Mouse (Mus musculus): ENCODE measurements around the gene Prss57. TPM values are rescaled to one million over a fixed set of nuclear protein-coding genes. Genes with fewer than 3 reads are reported as not detected.

Gene Prss57
- polyA plus RNA-seq, 1 experiment from 2014 or later = 0.62 TPM

DNA sequence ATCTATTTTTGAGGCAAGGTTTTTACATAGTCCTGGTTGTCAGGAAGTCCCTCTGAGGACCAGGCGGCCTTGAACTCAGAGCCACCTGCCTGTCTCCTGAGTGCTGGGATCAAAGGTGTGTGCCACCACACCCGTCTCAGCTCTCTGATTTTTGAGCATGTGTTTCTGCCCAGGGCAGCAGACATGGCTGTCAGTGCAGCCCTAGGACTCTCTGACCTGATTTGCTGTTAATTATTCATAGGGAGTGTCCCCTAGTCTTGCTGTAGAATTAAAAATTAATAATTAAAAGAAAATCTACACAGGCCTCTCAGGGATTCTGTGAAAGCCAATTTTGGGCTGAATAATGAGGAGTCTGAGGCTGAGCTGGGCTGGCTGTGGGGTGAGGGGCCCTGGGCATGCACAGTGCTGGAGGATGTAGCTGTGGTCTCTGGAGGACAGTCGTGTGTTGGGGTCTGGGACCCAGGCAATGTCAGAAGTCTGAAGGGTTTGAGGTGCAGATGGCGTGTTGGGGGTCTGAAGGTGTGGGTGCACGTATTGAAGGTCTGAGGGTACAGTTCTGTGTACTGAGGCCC is 23.6 kb upstream of the Prss57 start:
- 86% methylated on average over 5 of the region's 5 CpGs for WGBS
- Histone ChIP-seq H3K9me3 (ENCODE audit: control insufficient read depth, low read length) (no peaks in the 10 kb centered on the region), H3K9ac (replicated peaks; ENCODE audit: low read depth, low read length) (no peak overlapping the region), H3K4me3 (replicated peaks; ENCODE audit: low read length) (no peak overlapping the region), H3K27ac (ENCODE audit: low read length) (no peak overlapping the region), H3K4me2 (ENCODE audit: low read length) (no peak overlapping the region), H3K27me3 (replicated peaks; ENCODE audit: control insufficient read depth, insufficient read depth, low read length) (no peaks in the 10 kb centered on the region), H3K4me1 (replicated peaks; ENCODE audit: control insufficient read depth, insufficient read depth, low read length) (no peaks in the 10 kb centered on the region), H3K36me3 (ENCODE audit: control insufficient read depth, insufficient read depth) (peaks cover 30% of the 10 kb centered on the region)
- no peak for ATAC-seq

GRCm38 (mm10) chr10:79811736-79812637 is 21.2 kb upstream of the Prss57 start:
- Histone ChIP-seq H3K9me3 (ENCODE audit: control insufficient read depth, low read length) (no peaks in the 10 kb centered on the region), H3K27ac (ENCODE audit: low read length) (no peak overlapping the region), H3K27me3 (replicated peaks; ENCODE audit: control insufficient read depth, insufficient read depth, low read length) (no peaks in the 10 kb centered on the region), H3K4me2 (ENCODE audit: low read length) (no peak overlapping the region), H3K4me1 (replicated peaks; ENCODE audit: control insufficient read depth, insufficient read depth, low read length) (no peaks in the 10 kb centered on the region), H3K9ac (replicated peaks; ENCODE audit: low read depth, low read length) (no peak overlapping the region), H3K4me3 (replicated peaks; ENCODE audit: low read length) (no peak overlapping the region), H3K36me3 (ENCODE audit: control insufficient read depth, insufficient read depth) (peaks cover 32% of the 10 kb centered on the region)
- WGBS = 27% methylated on average over 15 of the region's 15 CpGs
- ATAC-seq = peak; percentile 68

- no peak overlapping the region for H3K9ac ChIP-seq (replicated peaks; ENCODE audit: low read depth, low read length)
- H3K9me3 ChIP-seq (ENCODE audit: control insufficient read depth, low read length) = no peaks in the 10 kb centered on the region
- peaks cover 15% of the 10 kb centered on the region for H3K4me1 ChIP-seq (replicated peaks; ENCODE audit: control insufficient read depth, insufficient read depth, low read length)
- 85% methylated on average over 11 of the region's 11 CpGs for WGBS
- no peak overlapping the region for H3K4me3 ChIP-seq (replicated peaks; ENCODE audit: low read length)
- no peak overlapping the region for H3K27ac ChIP-seq (ENCODE audit: low read length)
- peaks cover 18% of the 10 kb centered on the region for H3K36me3 ChIP-seq (ENCODE audit: control insufficient read depth, insufficient read depth)
- H3K27me3 ChIP-seq (replicated peaks; ENCODE audit: control insufficient read depth, insufficient read depth, low read length) = no peaks in the 10 kb centered on the region
- H3K4me2 ChIP-seq (ENCODE audit: low read length) = no peak overlapping the region
- ATAC-seq = no peak
Measured at GRCm38 (mm10) chr10:79808728-79809127, 18.0 kb upstream of the Prss57 start.

GRCm38 (mm10) chr10:79807826-79808225 is 17.1 kb upstream of the Prss57 start:
- no peak overlapping the region for H3K27ac ChIP-seq (ENCODE audit: low read length)
- H3K9ac ChIP-seq (replicated peaks; ENCODE audit: low read depth, low read length) = no peak overlapping the region
- no peak overlapping the region for H3K4me2 ChIP-seq (ENCODE audit: low read length)
- peaks cover 24% of the 10 kb centered on the region for H3K4me1 ChIP-seq (replicated peaks; ENCODE audit: control insufficient read depth, insufficient read depth, low read length)
- no peak for ATAC-seq
- WGBS = 58% methylated on average over 11 of the region's 11 CpGs
- H3K27me3 ChIP-seq (replicated peaks; ENCODE audit: control insufficient read depth, insufficient read depth, low read length) = no peaks in the 10 kb centered on the region
- H3K9me3 ChIP-seq (ENCODE audit: control insufficient read depth, low read length) = no peaks in the 10 kb centered on the region
- no peak overlapping the region for H3K4me3 ChIP-seq (replicated peaks; ENCODE audit: low read length)
- H3K36me3 ChIP-seq (ENCODE audit: control insufficient read depth, insufficient read depth) = peaks cover 18% of the 10 kb centered on the region

DNA sequence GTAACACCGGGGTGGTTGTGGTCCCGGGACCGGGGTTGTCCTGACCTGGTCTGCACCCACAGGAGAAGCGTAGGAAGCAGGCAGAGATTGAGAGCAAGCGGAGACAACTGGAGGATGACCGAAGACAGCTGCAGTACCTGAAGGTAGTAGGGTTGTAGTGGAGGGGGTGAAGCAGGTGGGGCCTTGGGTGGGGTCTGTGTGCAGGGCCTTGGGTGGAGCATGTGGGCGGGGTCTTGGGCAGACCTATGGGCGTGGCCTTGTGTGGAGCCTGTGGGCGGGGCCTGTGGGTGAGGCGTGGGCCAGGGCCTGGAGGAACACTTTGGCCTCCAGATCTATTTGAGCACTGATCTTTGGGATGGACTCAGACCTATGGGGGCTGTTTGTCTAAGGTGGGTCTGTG is 16.2 kb upstream of the Prss57 start:
- Histone ChIP-seq H3K36me3 (ENCODE audit: control insufficient read depth, insufficient read depth) (peaks cover 18% of the 10 kb centered on the region), H3K27me3 (replicated peaks; ENCODE audit: control insufficient read depth, insufficient read depth, low read length) (no peaks in the 10 kb centered on the region), H3K4me2 (ENCODE audit: low read length) (no peak overlapping the region), H3K4me1 (replicated peaks; ENCODE audit: control insufficient read depth, insufficient read depth, low read length) (peaks cover 32% of the 10 kb centered on the region), H3K9me3 (ENCODE audit: control insufficient read depth, low read length) (no peaks in the 10 kb centered on the region), H3K27ac (ENCODE audit: low read length) (no peak overlapping the region), H3K9ac (replicated peaks; ENCODE audit: low read depth, low read length) (no peak overlapping the region), H3K4me3 (replicated peaks; ENCODE audit: low read length) (no peak overlapping the region)
- no peak for ATAC-seq
- WGBS = 81% methylated on average over 10 of the region's 10 CpGs

DNA sequence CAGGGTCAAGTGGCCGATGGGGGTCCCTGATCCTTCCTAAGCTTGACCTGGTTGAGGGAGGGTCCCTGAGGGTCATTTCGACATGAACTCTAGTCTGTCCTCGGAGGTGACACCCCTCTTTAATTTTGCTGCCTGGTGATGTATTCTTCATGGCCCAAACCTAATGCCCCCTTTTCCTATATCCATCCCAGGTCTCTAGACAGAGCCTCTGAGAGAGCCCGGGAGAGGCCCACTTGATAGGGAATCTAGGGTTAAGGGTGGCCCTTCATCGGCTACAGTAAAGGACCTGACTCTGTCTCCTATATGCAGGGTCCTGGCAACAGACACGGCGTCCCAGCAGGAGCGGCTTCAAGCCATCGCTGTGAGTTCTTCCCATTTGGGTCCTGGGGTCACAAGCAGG is 15.6 kb upstream of the Prss57 start:
- H3K9me3 ChIP-seq (ENCODE audit: control insufficient read depth, low read length) = no peaks in the 10 kb centered on the region
- WGBS = 92% methylated on average over 9 of the region's 9 CpGs
- no peaks in the 10 kb centered on the region for H3K27me3 ChIP-seq (replicated peaks; ENCODE audit: control insufficient read depth, insufficient read depth, low read length)
- ATAC-seq = no peak
- H3K27ac ChIP-seq (ENCODE audit: low read length) = no peak overlapping the region
- no peak overlapping the region for H3K4me2 ChIP-seq (ENCODE audit: low read length)
- peaks cover 39% of the 10 kb centered on the region for H3K4me1 ChIP-seq (replicated peaks; ENCODE audit: control insufficient read depth, insufficient read depth, low read length)
- H3K4me3 ChIP-seq (replicated peaks; ENCODE audit: low read length) = no peak overlapping the region
- H3K9ac ChIP-seq (replicated peaks; ENCODE audit: low read depth, low read length) = no peak overlapping the region
- peaks cover 18% of the 10 kb centered on the region for H3K36me3 ChIP-seq (ENCODE audit: control insufficient read depth, insufficient read depth)

DNA sequence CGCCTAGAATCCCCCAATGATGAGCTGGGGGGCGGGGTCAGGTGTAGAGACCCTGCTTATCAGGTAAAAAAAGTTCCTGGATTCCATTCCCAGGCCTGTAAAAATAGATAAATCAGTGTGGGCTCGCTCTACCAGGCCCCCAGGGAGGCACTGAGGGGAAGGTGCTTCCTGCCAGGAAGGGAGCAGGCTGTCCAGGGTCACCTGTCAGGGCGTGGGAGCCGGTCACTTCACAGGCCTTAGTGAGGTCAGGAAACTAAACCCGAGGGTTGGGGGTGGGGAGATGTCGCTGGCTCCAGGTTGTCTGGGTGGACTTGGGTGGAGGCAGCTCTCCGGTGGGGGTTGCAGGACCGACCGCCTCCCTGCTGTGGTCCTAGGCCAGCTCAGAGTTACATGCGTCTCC is 14.9 kb upstream of the Prss57 start:
- peaks cover 42% of the 10 kb centered on the region for H3K4me1 ChIP-seq (replicated peaks; ENCODE audit: control insufficient read depth, insufficient read depth, low read length)
- no peak for ATAC-seq
- 74% methylated on average over 11 of the region's 11 CpGs for WGBS

GRCm38 (mm10) chr10:79803716-79804323 is 13.1 kb upstream of the Prss57 start:
- peaks cover 45% of the 10 kb centered on the region for H3K4me1 ChIP-seq (replicated peaks; ENCODE audit: control insufficient read depth, insufficient read depth, low read length)
- H3K4me3 ChIP-seq (replicated peaks; ENCODE audit: low read length) = peak overlapping the region; percentile 34
- H3K27me3 ChIP-seq (replicated peaks; ENCODE audit: control insufficient read depth, insufficient read depth, low read length) = no peaks in the 10 kb centered on the region
- H3K9me3 ChIP-seq (ENCODE audit: control insufficient read depth, low read length) = no peaks in the 10 kb centered on the region
- peaks cover 2% of the 10 kb centered on the region; the same call in 1 of the 2 replicates for H3K36me3 ChIP-seq (ENCODE audit: control insufficient read depth, insufficient read depth)
- WGBS = 2% methylated on average over 28 of the region's 29 CpGs
- peak overlapping the region; percentile 59 for H3K4me2 ChIP-seq (ENCODE audit: low read length)
- peak; percentile 98 for ATAC-seq
- peak overlapping the region; percentile 91 for H3K27ac ChIP-seq (ENCODE audit: low read length)
- peak overlapping the region; percentile 49 for H3K9ac ChIP-seq (replicated peaks; ENCODE audit: low read depth, low read length)

More for the DNA sequence above, 14.9 kb upstream of the Prss57 start:
- Histone ChIP-seq H3K9ac (replicated peaks; ENCODE audit: low read depth, low read length) (no peak overlapping the region), H3K4me3 (replicated peaks; ENCODE audit: low read length) (no peak overlapping the region), H3K4me2 (ENCODE audit: low read length) (no peak overlapping the region), H3K9me3 (ENCODE audit: control insufficient read depth, low read length) (no peaks in the 10 kb centered on the region), H3K27ac (ENCODE audit: low read length) (no peak overlapping the region; the same call in 1 of the 2 replicates), H3K36me3 (ENCODE audit: control insufficient read depth, insufficient read depth) (peaks cover 14% of the 10 kb centered on the region), H3K27me3 (replicated peaks; ENCODE audit: control insufficient read depth, insufficient read depth, low read length) (no peaks in the 10 kb centered on the region)

GRCm38 (mm10) chr10:79802331-79802971 is 11.7 kb upstream of the Prss57 start:
- peaks cover 50% of the 10 kb centered on the region for H3K4me1 ChIP-seq (replicated peaks; ENCODE audit: control insufficient read depth, insufficient read depth, low read length)
- 32% methylated on average over 9 of the region's 11 CpGs for WGBS

More at GRCm38 (mm10) chr10:79802331-79802971, 11.7 kb upstream of the Prss57 start:
- ATAC-seq = no peak
- Histone ChIP-seq H3K9ac (replicated peaks; ENCODE audit: low read depth, low read length) (peak overlapping the region; percentile 30; the same call in 1 of the 2 replicates), H3K27ac (ENCODE audit: low read length) (peak overlapping the region; percentile 91), H3K4me3 (replicated peaks; ENCODE audit: low read length) (no peak overlapping the region), H3K27me3 (replicated peaks; ENCODE audit: control insufficient read depth, insufficient read depth, low read length) (no peaks in the 10 kb centered on the region), H3K4me2 (ENCODE audit: low read length) (no peak overlapping the region), H3K36me3 (ENCODE audit: control insufficient read depth, insufficient read depth) (no peaks in the 10 kb centered on the region), H3K9me3 (ENCODE audit: control insufficient read depth, low read length) (no peaks in the 10 kb centered on the region)
